Mouse (Mus musculus) E14TG2a.4 (cell line): ENCODE results near the gene Bag2.

Source experiments
- CTCF ChIP-seq: conservative IDR thresholded peaks from 2 replicates; pipeline ENCODE4 v1.5.1; 2014; ENCODE audit warnings: low read length
- NANOG ChIP-seq: IDR thresholded peaks from 2 replicates; pipeline ENCODE4 v1.6.1; 2014; ENCODE audit warnings: borderline replicate concordance, low read length, mixed read lengths
- POU5F1 ChIP-seq: IDR thresholded peaks from 2 replicates; pipeline ENCODE4 v1.6.1; 2014; ENCODE audit warnings: low read length, borderline replicate concordance

DNA sequence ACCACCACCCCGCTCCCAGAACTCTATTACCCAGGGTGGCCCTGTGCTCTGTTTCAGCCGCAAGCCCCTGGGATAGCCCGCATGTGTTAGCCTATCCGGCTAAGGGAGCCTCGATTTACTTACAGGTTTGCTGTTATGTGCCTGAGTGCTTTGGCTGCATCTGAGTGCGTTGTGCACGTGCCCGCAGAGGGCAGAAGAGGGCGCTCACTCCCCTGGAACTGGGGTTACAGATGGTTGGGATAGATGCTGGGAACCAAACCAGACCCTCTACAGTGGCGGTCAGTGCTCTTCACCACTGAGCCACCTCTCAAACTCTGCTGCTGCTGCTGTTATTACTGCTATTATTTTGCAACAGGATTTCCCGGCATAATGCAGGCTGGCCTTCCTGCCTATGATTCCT is 8.5 kb downstream of the Bag2 start:
- TF ChIP-seq CTCF (no peak), NANOG (no peak), POU5F1 (no peak)
